Mouse (Mus musculus) CH12.LX (cell line): ENCODE data around the gene Ezh1. TPM values are rescaled to one million over a fixed set of nuclear protein-coding genes. Genes with fewer than 3 reads are reported as not detected.
A peak's percentile ranks its signal among the peaks of the same experiment; 100 is the strongest.

Experiments used
- DNase-seq: peaks from one replicate; pipeline ENCODE4 v3.0.0-alpha.2; 2013; ENCODE audit errors: extremely low read depth
- H3K27ac ChIP-seq: 2 replicates; pipeline ENCODE4 v1.5.1; 2012; ENCODE audit warnings: low read depth, mild to moderate bottlenecking, control low read depth, moderate library complexity; ENCODE audit not compliant: insufficient read depth
- H3K27me3 ChIP-seq: replicated peaks from 2 replicates; pipeline ENCODE3; 2012; ENCODE audit warnings: inconsistent platforms
- H3K36me3 ChIP-seq, 2 experiments: replicated peaks in 1 of 2; 2 replicates each; pipeline versions ENCODE3 to v1.6.1; 2012; ENCODE audit warnings: inconsistent platforms in 1 of 2, low read length in 1 of 2, mild to moderate bottlenecking in 1 of 2, mixed read lengths in 1 of 2, moderate library complexity in 1 of 2; ENCODE audit not compliant: control insufficient read depth in 1 of 2, insufficient read depth in 1 of 2
- H3K4me1 ChIP-seq, 2 experiments: 2 replicates each; pipeline ENCODE4 v1.6.1; 2012; ENCODE audit warnings: inconsistent platforms in 1 of 2, moderate library complexity in 1 of 2; ENCODE audit not compliant: insufficient read depth in 2 of 2, control insufficient read depth in 1 of 2
- H3K4me2 ChIP-seq: 2 replicates; pipeline ENCODE4 v1.6.1; 2012; ENCODE audit warnings: low read depth, mild to moderate bottlenecking, control low read depth; ENCODE audit not compliant: poor library complexity, insufficient read depth, severe bottlenecking
- H3K4me3 ChIP-seq, 3 experiments: fragments of 150-350 bp in 1 of 3; sonication (generic) in 1 of 3; replicated peaks in 1 of 3; 2 replicates each; pipeline versions ENCODE3 to v1.5.1; 2011 to 2012; ENCODE audit warnings: low read depth in 2 of 3, low read length in 2 of 3, mild to moderate bottlenecking in 2 of 3, moderate library complexity in 2 of 3, control low read depth in 1 of 3, improper control_type of control experiment in 1 of 3, inconsistent platforms in 1 of 3, mixed read lengths in 1 of 3; ENCODE audit not compliant: poor library complexity in 1 of 3
- H3K79me2 ChIP-seq: replicated peaks from 2 replicates; pipeline ENCODE4 v1.6.1; 2012; ENCODE audit warnings: mild to moderate bottlenecking, moderate library complexity; ENCODE audit not compliant: control insufficient read depth, poor library complexity, insufficient read depth, severe bottlenecking; ENCODE audit errors: extremely low read depth
- H3K9ac ChIP-seq: 2 replicates; pipeline ENCODE4 v1.6.1; 2012; ENCODE audit warnings: low read depth, mild to moderate bottlenecking, control low read depth, moderate library complexity; ENCODE audit not compliant: insufficient read depth
- H3K9me3 ChIP-seq: replicated peaks from 2 replicates; pipeline ENCODE3; 2012; ENCODE audit warnings: low read length, inconsistent platforms, mixed read lengths
- CHD2 ChIP-seq: IDR thresholded peaks from 2 replicates; pipeline ENCODE4 v1.6.1; 2011; ENCODE audit warnings: low read length, improper control_type of control experiment
- CTCF ChIP-seq, 2 experiments: IDR thresholded peaks in 1 of 2; conservative IDR thresholded peaks in 1 of 2; 2 replicates each; pipeline ENCODE4 v1.5.1; 2011 to 2012; ENCODE audit warnings: low read depth in 2 of 2, low read length in 2 of 2, improper control_type of control experiment in 1 of 2, inconsistent platforms in 1 of 2, mild to moderate bottlenecking in 1 of 2, moderate library complexity in 1 of 2
- E2F4 ChIP-seq: IDR thresholded peaks from 2 replicates; pipeline ENCODE4 v1.6.1; 2011; ENCODE audit warnings: low read depth, low read length, improper control_type of control experiment; ENCODE audit not compliant: insufficient replicate concordance
- ELF1 ChIP-seq: IDR thresholded peaks from 2 replicates; pipeline ENCODE4 v1.6.1; 2014; ENCODE audit warnings: low read depth, mild to moderate bottlenecking, inconsistent platforms, low read length, improper control_type of control experiment
- EP300 ChIP-seq: IDR thresholded peaks from 2 replicates; pipeline ENCODE4 v1.6.1; 2011; ENCODE audit warnings: low read length, improper control_type of control experiment
- ETS1 ChIP-seq: conservative IDR thresholded peaks from 2 replicates; pipeline ENCODE4 v1.6.1; 2012; ENCODE audit warnings: low read depth, mild to moderate bottlenecking, inconsistent platforms, low read length, improper control_type of control experiment, moderate library complexity
- GABPA ChIP-seq: IDR thresholded peaks from 2 replicates; pipeline ENCODE4 v1.6.1; 2012; ENCODE audit warnings: low read depth, low read length, improper control_type of control experiment, inconsistent platforms; ENCODE audit not compliant: insufficient replicate concordance
- HCFC1 ChIP-seq: IDR thresholded peaks from 2 replicates; pipeline ENCODE4 v1.6.1; 2012; ENCODE audit warnings: low read depth, mild to moderate bottlenecking, inconsistent platforms, low read length, improper control_type of control experiment
- IRF4 ChIP-seq: IDR thresholded peaks from 2 replicates; pipeline ENCODE4 v1.6.1; 2014; ENCODE audit warnings: low read depth, mild to moderate bottlenecking, inconsistent platforms, low read length, improper control_type of control experiment
- JUN ChIP-seq: IDR thresholded peaks from 2 replicates; pipeline ENCODE4 v1.6.1; 2011; ENCODE audit warnings: low read depth, mild to moderate bottlenecking, low read length, improper control_type of control experiment, moderate library complexity; ENCODE audit not compliant: insufficient read depth
- MAFK ChIP-seq: IDR thresholded peaks from 2 replicates; pipeline ENCODE4 v1.6.1; 2011; ENCODE audit warnings: low read length, improper control_type of control experiment; ENCODE audit not compliant: insufficient replicate concordance
- MAX ChIP-seq: IDR thresholded peaks from 2 replicates; pipeline ENCODE4 v1.6.1; 2011; ENCODE audit warnings: low read length, improper control_type of control experiment
- MAZ ChIP-seq: IDR thresholded peaks from 2 replicates; pipeline ENCODE4 v1.6.1; 2012; ENCODE audit warnings: low read depth, mild to moderate bottlenecking, inconsistent platforms, low read length, improper control_type of control experiment, moderate library complexity
- MEF2A ChIP-seq: IDR thresholded peaks from 2 replicates; pipeline ENCODE4 v1.6.1; 2014; ENCODE audit warnings: low read depth, mild to moderate bottlenecking, inconsistent platforms, low read length, improper control_type of control experiment, borderline replicate concordance
- NELFE ChIP-seq: IDR thresholded peaks from 2 replicates; pipeline ENCODE4 v1.6.1; 2011; ENCODE audit warnings: low read depth, low read length, improper control_type of control experiment
- NRF1 ChIP-seq: IDR thresholded peaks from 2 replicates; pipeline ENCODE4 v1.6.1; 2014; ENCODE audit warnings: low read depth, mild to moderate bottlenecking, inconsistent platforms, low read length, improper control_type of control experiment, moderate library complexity
- PAX5 ChIP-seq: IDR thresholded peaks from 2 replicates; pipeline ENCODE4 v1.6.1; 2012; ENCODE audit warnings: low read length, inconsistent platforms, mixed read lengths
- POLR2AphosphoS2 ChIP-seq: IDR thresholded peaks from 2 replicates; pipeline ENCODE4 v1.6.1; 2011; ENCODE audit warnings: low read depth, low read length, improper control_type of control experiment
- SIN3A ChIP-seq: IDR thresholded peaks from 2 replicates; pipeline ENCODE4 v1.6.1; 2012; ENCODE audit warnings: low read length, improper control_type of control experiment, inconsistent platforms
- SMC3 ChIP-seq: IDR thresholded peaks from 2 replicates; pipeline ENCODE4 v1.6.1; 2011; ENCODE audit warnings: low read depth, low read length, improper control_type of control experiment
- TBP ChIP-seq: conservative IDR thresholded peaks from 2 replicates; pipeline ENCODE4 v1.6.1; 2011; ENCODE audit warnings: low read depth, low read length, improper control_type of control experiment
- TCF12 ChIP-seq: IDR thresholded peaks from 2 replicates; pipeline ENCODE4 v1.6.1; 2014; ENCODE audit warnings: low read depth, mild to moderate bottlenecking, inconsistent platforms, low read length, improper control_type of control experiment
- UBTF ChIP-seq: IDR thresholded peaks from 2 replicates; pipeline ENCODE4 v1.6.1; 2012; ENCODE audit warnings: low read depth, mild to moderate bottlenecking, inconsistent platforms, low read length, improper control_type of control experiment, moderate library complexity
- ZC3H11A ChIP-seq: IDR thresholded peaks from 2 replicates; pipeline ENCODE4 v1.6.1; 2012; ENCODE audit warnings: low read depth, mild to moderate bottlenecking, inconsistent platforms, low read length, improper control_type of control experiment
- ZKSCAN1 ChIP-seq: IDR thresholded peaks from 2 replicates; pipeline ENCODE4 v1.6.1; 2012; ENCODE audit warnings: low read depth, inconsistent platforms, low read length, improper control_type of control experiment, borderline replicate concordance
- dilution Hi-C: fragments of 300-500 bp; cut with MboI; formaldehyde crosslinking; loops from 2 replicates; pipeline ENCODE4 v1.14.3; 2020; ENCODE audit warnings: low sequenced_read_pairs; ENCODE audit not compliant: extremely low pct_unique_long_range_greater_than_20kb, extremely low pct_ligation_motif_present
- in situ Hi-C: fragments of 300-500 bp; cut with MboI; formaldehyde crosslinking; loops from 3 replicates; pipeline ENCODE4 v1.14.3; 2019; ENCODE audit warnings: low sequenced_read_pairs, low pct_ligation_motif_present, low pct_unique_long_range_greater_than_20kb, mixed read lengths
- polyA plus RNA-seq: library from polyadenylated mRNA; unstranded; fragments of >175 nt; gene quantifications from 2 replicates; pipeline ENCODE4 v1.2.1, GENCODE M21; 2012; ENCODE audit warnings: low read depth; ENCODE audit not compliant: insufficient read length
- total RNA-seq, 2 experiments: library from RNA; depleted of rRNA; stranded (reverse); fragments of 300-350 nt in 1 of 2; fragments of >200 nt in 1 of 2; gene quantifications; 2 replicates each; pipeline ENCODE4 v1.2.3; 2012 to 2014

The Ezh1 gene
- total and polyA plus RNA-seq, 3 experiments, result 8.7 to 15.3 (median 12.1) TPM

GRCm38 (mm10) chr11:101245855-101246701 is 19.8 kb upstream of the Ezh1 start, which contains the start of gene Ramp2:
Ramp2 (plus strand) TSS chr11:101246028.
- peaks cover 70% of the 10 kb centered on the region for H3K27me3 ChIP-seq
- H3K9ac ChIP-seq, result no peak within 1 kb of the TSS
- dilution Hi-C loops (no loop called here), in situ Hi-C loops (no loop called here)
- TF ChIP-seq EP300, result no peak
- no peak for TF ChIP-seq NRF1
- TF ChIP-seq TCF12, result no peak
- TF ChIP-seq NELFE, result no peak
- no peak for TF ChIP-seq MEF2A
- TF ChIP-seq MAFK, result no peak
- no peak for TF ChIP-seq PAX5
- TF ChIP-seq CTCF (conservative IDR thresholded peaks at IDR 0.05 in 1 of 2, IDR thresholded peaks at IDR 0.05 in 1 of 2; ENCODE audit: low read depth in 2 of 2, low read length in 2 of 2), result no peak; a peak in 1 of 4 replicates
- TF ChIP-seq JUN, result no peak
- TF ChIP-seq CHD2, result no peak
- no peak for TF ChIP-seq SMC3
- TF ChIP-seq POLR2AphosphoS2, result no peak
- TF ChIP-seq ZC3H11A, result no peak
- no peak for TF ChIP-seq MAX
- no peak for TF ChIP-seq MAZ
- peak within 1 kb of the TSS in 1 of 3 experiments; percentile 50 for H3K4me3 ChIP-seq
- H3K36me3 ChIP-seq, result no peaks in the 10 kb centered on the region
- peak within 1 kb of the TSS; percentile 70 for H3K4me2 ChIP-seq
- peaks cover 6 to 7% of the 10 kb centered on the region in 2 experiments for H3K4me1 ChIP-seq
- no peaks in the 10 kb centered on the region for H3K9me3 ChIP-seq
- no peak for DNase-seq
- H3K79me2 ChIP-seq, result no peaks in the 10 kb centered on the region
- H3K27ac ChIP-seq, result no peak within 1 kb of the TSS

GRCm38 (mm10) chr11:101245071-101245470 is 18.8 kb upstream of the Ezh1 start:
- no peaks in the 10 kb centered on the region for H3K9me3 ChIP-seq
- no peak overlapping the region for H3K27ac ChIP-seq
- peaks cover 70% of the 10 kb centered on the region for H3K27me3 ChIP-seq
- no peak for DNase-seq
- peaks cover 6 to 7% of the 10 kb centered on the region in 2 experiments for H3K4me1 ChIP-seq
- in situ Hi-C loops (no loop called here), dilution Hi-C loops (no loop called here)
- no peaks in the 10 kb centered on the region for H3K36me3 ChIP-seq
- TF ChIP-seq SIN3A (no peak), E2F4 (no peak), IRF4 (no peak), NELFE (no peak), TBP (no peak), ETS1 (no peak), UBTF (no peak), EP300 (no peak), MEF2A (no peak), ELF1 (no peak), ZKSCAN1 (no peak), HCFC1 (no peak), GABPA (no peak)
- no peak overlapping the region for H3K9ac ChIP-seq
- no peak overlapping the region for H3K4me2 ChIP-seq
- no peak overlapping the region for H3K4me3 ChIP-seq
- no peaks in the 10 kb centered on the region for H3K79me2 ChIP-seq
